Mouse (Mus musculus) cortical plate, adult 2 months (tissue): Measurements from ENCODE around the gene Mak. TPM values are rescaled to one million over a fixed set of nuclear protein-coding genes. Genes with fewer than 3 reads are reported as not detected.
A peak's percentile ranks its signal among the peaks of the same experiment; 100 is the strongest.

Experiments
- H3K27ac ChIP-seq: fragments of 200-500 bp; 2 replicates; pipeline ENCODE4 v1.5.1; 2012; ENCODE audit warnings: low read length, control low read depth, inconsistent platforms; ENCODE audit not compliant: insufficient read depth
- H3K4me1 ChIP-seq: fragments of 200-500 bp; 2 replicates; pipeline ENCODE4 v1.6.1; 2011; ENCODE audit warnings: low read length; ENCODE audit not compliant: control insufficient read depth, insufficient read depth
- H3K4me3 ChIP-seq: fragments of 200-500 bp; 2 replicates; pipeline ENCODE4 v1.5.1; 2011; ENCODE audit warnings: mild to moderate bottlenecking, low read length, control low read depth; ENCODE audit not compliant: insufficient read depth
- CTCF ChIP-seq: fragments of 200-500 bp; IDR thresholded peaks from 2 replicates; pipeline ENCODE4 v1.5.1; 2011; ENCODE audit warnings: mild to moderate bottlenecking, control low read depth, low read length; ENCODE audit not compliant: insufficient read depth; ENCODE audit errors: extremely low read depth
- POLR2A ChIP-seq: fragments of 200-500 bp; IDR thresholded peaks from 2 replicates; pipeline ENCODE4 v1.6.1; 2011; ENCODE audit warnings: mild to moderate bottlenecking, low read length, control low read depth; ENCODE audit not compliant: insufficient read depth; ENCODE audit errors: extremely low read depth
- polyA plus RNA-seq: library from polyadenylated mRNA; depleted of rRNA; stranded (reverse); fragments of >200 nt; gene quantifications from 2 replicates; pipeline ENCODE4 v1.2.3, GENCODE M21; 2012

Gene Mak
- polyA plus RNA-seq, 1 experiment, result 4.1 TPM

DNA sequence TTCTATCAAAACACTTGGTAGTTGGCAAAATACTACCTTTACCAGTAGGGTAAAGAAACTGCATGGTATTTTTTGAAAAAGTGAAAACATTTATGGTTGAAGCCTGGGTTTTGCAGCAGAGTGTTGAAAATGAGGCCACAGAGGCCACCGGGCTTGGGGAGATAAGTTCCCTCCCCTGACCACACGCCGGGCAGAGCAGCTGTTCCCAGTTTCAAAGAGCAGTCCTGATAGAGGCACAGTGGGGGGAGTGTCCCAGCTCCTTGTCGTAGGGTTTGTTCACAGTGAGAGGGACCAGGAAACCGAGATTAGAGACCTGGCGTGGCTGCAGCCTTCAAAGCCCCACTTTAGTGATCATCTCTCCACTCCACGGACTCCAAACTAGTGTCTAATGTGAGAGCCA lies 59.0 kb downstream of the Mak start:
- TF ChIP-seq POLR2A (no peak), CTCF (no peak)
- peaks cover 5% of the 10 kb centered on the region for H3K4me1 ChIP-seq
- no peak overlapping the region for H3K4me3 ChIP-seq
- no peak overlapping the region for H3K27ac ChIP-seq

- Histone ChIP-seq H3K4me3 (no peak overlapping the region), H3K4me1 (peaks cover 5% of the 10 kb centered on the region), H3K27ac (no peak overlapping the region)
- TF ChIP-seq POLR2A (no peak), CTCF (no peak)
Measured at GRCm38 (mm10) chr13:41018756-41019591, 60.5 kb downstream of the Mak start.

DNA sequence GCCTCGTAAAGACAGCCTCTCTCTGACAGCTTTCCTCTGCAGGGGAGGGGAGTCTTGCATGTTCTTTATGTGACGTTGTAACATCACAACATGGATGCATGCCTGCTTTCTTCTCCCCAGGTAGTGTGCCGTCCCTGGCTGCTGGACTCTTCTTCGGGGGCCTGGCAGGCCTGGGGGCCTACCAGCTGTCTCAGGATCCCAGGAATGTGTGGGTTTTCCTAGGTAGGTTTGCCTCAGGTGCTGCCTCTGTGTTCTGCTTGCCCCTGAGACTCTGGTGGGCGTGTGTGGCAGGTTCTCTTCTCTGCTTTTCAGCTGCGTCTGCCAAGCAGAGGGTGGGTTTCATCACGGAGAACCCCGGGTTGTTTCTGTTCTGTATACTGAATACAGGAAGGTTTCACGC lies 61.3 kb downstream of the Mak start:
- no peak overlapping the region for H3K27ac ChIP-seq
- peaks cover 5% of the 10 kb centered on the region for H3K4me1 ChIP-seq
- no peak overlapping the region for H3K4me3 ChIP-seq
- TF ChIP-seq POLR2A (no peak), CTCF (no peak)

DNA sequence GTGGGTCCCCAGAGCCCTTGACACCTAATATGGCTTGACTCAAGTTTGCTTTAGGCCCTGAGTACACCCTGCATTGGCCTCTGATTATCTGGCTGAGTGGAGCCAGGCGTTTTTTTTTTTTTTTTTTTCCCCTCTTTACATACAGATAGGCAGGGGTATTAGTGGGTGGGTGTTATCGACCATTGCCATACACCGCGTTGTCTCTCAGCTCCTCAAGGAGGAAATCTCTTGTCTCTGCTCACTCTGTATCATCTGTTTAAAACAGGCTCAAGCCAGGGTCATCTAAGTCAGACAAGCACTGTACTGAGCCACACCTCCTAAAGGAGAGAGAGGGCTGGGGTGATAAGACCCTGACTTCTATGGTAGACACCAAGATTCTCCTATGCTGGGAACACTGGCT lies 61.7 kb downstream of the Mak start:
- no peak for TF ChIP-seq POLR2A
- no peak for TF ChIP-seq CTCF
- no peak overlapping the region for H3K27ac ChIP-seq
- no peak overlapping the region for H3K4me3 ChIP-seq
- peaks cover 5% of the 10 kb centered on the region for H3K4me1 ChIP-seq

DNA sequence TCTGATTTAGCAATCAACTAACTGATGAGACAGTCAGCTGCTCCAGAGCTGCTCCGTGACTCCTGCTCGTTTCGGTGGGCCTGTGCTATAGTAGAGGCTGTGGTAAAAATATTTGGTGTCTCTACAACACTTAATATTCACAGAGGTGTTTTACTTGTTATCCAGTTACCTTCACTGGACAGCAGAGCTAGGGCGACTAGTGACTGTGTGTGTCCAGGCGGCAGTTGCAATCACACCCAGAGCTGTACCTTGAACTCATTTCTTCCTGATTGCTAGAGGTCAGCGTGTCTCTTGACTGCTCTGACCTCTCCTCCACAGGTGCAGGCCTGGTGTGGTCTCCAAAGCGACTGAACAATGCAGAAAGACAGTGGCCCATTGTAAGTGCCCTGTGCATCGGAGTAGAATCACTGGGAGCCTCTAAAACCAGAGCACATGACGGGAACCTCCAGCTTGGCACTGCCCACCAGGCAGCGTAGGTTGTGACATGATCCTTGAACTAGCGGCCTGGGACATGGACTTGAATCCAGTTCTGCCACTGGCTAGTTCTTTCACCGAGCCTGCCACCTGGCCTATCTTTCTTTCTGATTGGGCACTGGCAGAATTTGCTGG lies 62.6 kb downstream of the Mak start:
- Histone ChIP-seq H3K4me3 (peak overlapping the region; percentile 47), H3K4me1 (peaks cover 5% of the 10 kb centered on the region), H3K27ac (0 out of 2 replicates have a peak overlapping the region, but pooled peaks have one; percentile 53)
- no peak for TF ChIP-seq POLR2A
- TF ChIP-seq CTCF, result no peak

DNA sequence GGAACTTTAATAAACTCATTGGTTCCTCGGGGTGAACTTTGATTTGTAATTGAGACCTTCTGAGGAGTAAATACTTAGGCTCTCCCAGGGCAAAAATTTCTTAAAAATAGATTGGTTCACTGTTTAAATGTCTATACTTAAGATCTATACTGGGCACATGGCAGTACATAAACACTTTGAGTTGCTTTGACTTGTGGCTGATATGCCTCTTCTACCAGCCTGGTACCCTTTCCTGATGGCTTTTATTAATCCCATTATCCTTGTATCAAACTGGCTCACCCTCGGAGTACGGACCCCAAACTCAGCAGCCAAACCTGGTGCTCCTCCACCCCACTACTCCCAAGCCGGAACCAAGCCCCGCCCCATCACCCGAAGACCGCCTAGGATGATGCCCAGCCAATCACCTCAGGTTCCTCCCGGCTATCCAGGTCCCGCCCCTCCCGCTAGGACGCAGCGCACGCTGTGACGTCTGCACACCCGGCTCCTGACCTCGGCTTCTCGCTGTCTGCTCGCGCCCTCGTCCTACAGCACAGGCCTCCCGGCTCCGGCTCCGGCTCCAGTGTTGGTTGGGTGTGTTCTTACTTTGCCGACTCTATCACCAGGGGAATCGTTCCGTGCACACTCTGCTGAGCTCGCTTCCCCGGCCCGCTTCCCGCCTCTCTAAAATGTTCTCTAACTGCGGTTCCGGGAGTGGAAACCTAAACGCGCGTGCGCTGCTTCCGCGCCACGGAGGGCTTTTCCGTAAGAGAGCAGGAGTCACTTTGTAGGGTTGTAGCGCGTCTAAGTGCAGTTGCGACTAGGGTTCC lies 63.5 kb downstream of the Mak start, which contains the start of gene Tmem14c:
Tmem14c (plus strand) TSS at position 464 of the 806 bp plus-strand sequence.
- peak; percentile 90 for TF ChIP-seq POLR2A
- TF ChIP-seq CTCF, result no peak
- peak within 1 kb of the TSS; percentile 47 for H3K4me3 ChIP-seq
- peaks cover 5% of the 10 kb centered on the region for H3K4me1 ChIP-seq
- peak within 1 kb of the TSS; percentile 53; the same call in 1 of the 2 replicates for H3K27ac ChIP-seq

- no peak for TF ChIP-seq POLR2A
- no peak for TF ChIP-seq CTCF
- Histone ChIP-seq H3K4me3 (no peak overlapping the region), H3K4me1 (no peaks in the 10 kb centered on the region), H3K27ac (no peak overlapping the region)
Measured at GRCm38 (mm10) chr13:41008946-41009345, 70.6 kb downstream of the Mak start.

GRCm38 (mm10) chr13:41008271-41008670 lies 71.2 kb downstream of the Mak start:
- no peak overlapping the region for H3K27ac ChIP-seq
- TF ChIP-seq CTCF, result no peak
- no peak overlapping the region for H3K4me3 ChIP-seq
- H3K4me1 ChIP-seq, result no peaks in the 10 kb centered on the region

DNA sequence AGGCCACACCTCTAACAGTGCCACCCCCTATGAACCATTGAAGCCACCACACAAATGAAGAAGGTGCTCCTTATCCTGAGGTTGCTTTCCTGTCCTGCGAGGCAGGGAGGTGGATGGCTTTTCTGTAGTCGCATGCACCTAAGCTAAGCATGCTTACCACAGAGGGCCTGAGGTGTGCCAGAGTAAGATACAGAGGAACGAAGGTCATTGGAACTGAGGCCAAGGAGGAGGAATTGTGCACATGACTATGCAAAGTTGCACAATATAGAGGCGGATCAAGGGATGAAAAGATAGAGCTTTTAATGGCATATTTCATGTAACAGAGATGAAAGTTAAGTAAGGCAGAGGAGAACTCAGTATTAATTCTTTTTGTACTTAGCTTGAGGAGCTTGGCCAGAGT lies 73.3 kb downstream of the Mak start:
- no peak overlapping the region for H3K27ac ChIP-seq
- H3K4me3 ChIP-seq, result no peak overlapping the region
- TF ChIP-seq POLR2A, result no peak
- no peak for TF ChIP-seq CTCF
- peaks cover 2% of the 10 kb centered on the region for H3K4me1 ChIP-seq

- Histone ChIP-seq H3K27ac (no peak overlapping the region), H3K4me1 (peaks cover 2% of the 10 kb centered on the region), H3K4me3 (peak overlapping the region; percentile 53; the same call in 1 of the 2 replicates)
- TF ChIP-seq CTCF (no peak), POLR2A (no peak)
Measured at GRCm38 (mm10) chr13:41002001-41002400, 77.5 kb downstream of the Mak start.
